Mouse (Mus musculus) cerebellum, adult 2 months (tissue): ENCODE data around the gene Asap2.

Source experiments
- CTCF ChIP-seq: fragments of 200-500 bp; IDR thresholded peaks from 2 replicates; pipeline ENCODE4 v1.5.1; 2011; ENCODE audit warnings: low read depth, mild to moderate bottlenecking, control low read depth, low read length, moderate library complexity, borderline replicate concordance; ENCODE audit not compliant: insufficient read depth
- POLR2A ChIP-seq: fragments of 200-500 bp; IDR thresholded peaks from 2 replicates; pipeline ENCODE4 v1.6.1; 2011; ENCODE audit warnings: low read length, control low read depth, borderline replicate concordance; ENCODE audit not compliant: insufficient read depth

GRCm38 (mm10) chr12:21268083-21268616 lies 277.9 kb downstream of the Asap2 start:
- TF ChIP-seq CTCF = no peak
- no peak for TF ChIP-seq POLR2A
